Mouse (Mus musculus) lung, embryonic 16.5 days (tissue): ENCODE data around the gene Sprr1a. TPM values are rescaled to one million over a fixed set of nuclear protein-coding genes. Genes with fewer than 3 reads are reported as not detected.

Source experiments
- ATAC-seq: fragments of 200-750 bp; cut with Nextera tagmentation; 2 replicates; pipeline ENCODE4 v1.8.0; 2017; ENCODE audit warnings: low read depth, mild to moderate bottlenecking, moderate library complexity
- H3K27ac ChIP-seq: fragments of 300-500 bp; sonication (generic); 2 replicates; pipeline ENCODE4 v1.5.1; 2014; ENCODE audit warnings: mild to moderate bottlenecking, control low read depth, low read length
- H3K27me3 ChIP-seq: fragments of 300-500 bp; sonication (generic); 2 replicates; pipeline ENCODE4 v1.6.1; 2014; ENCODE audit warnings: low read depth, low read length, mixed read lengths; ENCODE audit not compliant: control insufficient read depth, insufficient read depth
- H3K36me3 ChIP-seq: fragments of 300-500 bp; sonication (generic); 2 replicates; pipeline ENCODE4 v1.6.1; 2014; ENCODE audit warnings: low read length; ENCODE audit not compliant: control insufficient read depth, insufficient read depth
- H3K4me1 ChIP-seq: fragments of 300-500 bp; sonication (generic); replicated peaks from 2 replicates; pipeline ENCODE4 v1.6.1; 2014; ENCODE audit warnings: low read length, mixed read lengths; ENCODE audit not compliant: control insufficient read depth, insufficient read depth
- H3K4me2 ChIP-seq: fragments of 300-500 bp; sonication (generic); 2 replicates; pipeline ENCODE4 v1.6.1; 2014; ENCODE audit warnings: low read depth, low read length, control low read depth
- H3K4me3 ChIP-seq: fragments of 300-500 bp; sonication (generic); 2 replicates; pipeline ENCODE4 v1.5.1; 2014; ENCODE audit warnings: mild to moderate bottlenecking, low read length, control low read depth
- H3K9ac ChIP-seq: fragments of 300-500 bp; sonication (generic); 2 replicates; pipeline ENCODE4 v1.6.1; 2014; ENCODE audit warnings: low read length, control low read depth
- H3K9me3 ChIP-seq: fragments of 300-500 bp; sonication (generic); 2 replicates; pipeline ENCODE4 v1.6.1; 2016; ENCODE audit warnings: low read length; ENCODE audit not compliant: control insufficient read depth
- WGBS: fragments of 180-500 bp; shearing (Covaris S2); extraction: QIAGEN DNeasy Blood & Tissue Kit; methylation state at CpG from one replicate; pipeline ENCODE4 v1.1.7; 2014; 5-methylcytosine and 5-hydroxymethylcytosine counted together
- polyA plus RNA-seq: library from polyadenylated mRNA; unstranded; fragments of >200 nt; fragmentation: Nextera tagmentation; extraction: Ambion mirVana; gene quantifications from 2 replicates; pipeline ENCODE4 v1.2.1, GENCODE M21; 2015

Gene Sprr1a
- polyA plus RNA-seq, 1 experiment from 2014 or later, result 0.97 TPM

DNA sequence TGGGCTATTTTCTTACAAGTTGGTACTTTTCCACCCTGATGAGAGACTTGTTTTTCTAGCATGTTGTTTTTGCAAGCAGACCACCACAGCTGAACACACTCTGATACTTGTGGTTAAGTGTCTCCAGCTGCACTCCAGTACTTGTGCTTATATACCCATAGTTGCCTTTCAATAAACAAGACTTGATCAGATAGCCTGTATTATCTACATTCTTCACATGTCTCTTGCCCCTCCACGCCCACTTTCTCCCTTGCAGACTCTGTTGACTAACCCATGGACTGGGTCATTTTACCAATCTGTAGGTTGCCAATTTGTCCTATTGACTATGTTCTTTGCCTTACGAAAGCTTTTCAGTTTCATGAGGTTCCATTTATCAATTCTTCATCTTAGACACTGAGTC is 15.6 kb downstream of the Sprr1a start:
- Histone ChIP-seq H3K4me3 (no peak overlapping the region), H3K9ac (no peak overlapping the region), H3K27me3 (no peaks in the 10 kb centered on the region), H3K4me2 (no peak overlapping the region), H3K27ac (no peak overlapping the region), H3K36me3 (no peaks in the 10 kb centered on the region), H3K4me1 (no peaks in the 10 kb centered on the region), H3K9me3 (no peaks in the 10 kb centered on the region)
- no peak for ATAC-seq
- WGBS, result 72% methylated on average over 2 of the region's 2 CpGs

DNA sequence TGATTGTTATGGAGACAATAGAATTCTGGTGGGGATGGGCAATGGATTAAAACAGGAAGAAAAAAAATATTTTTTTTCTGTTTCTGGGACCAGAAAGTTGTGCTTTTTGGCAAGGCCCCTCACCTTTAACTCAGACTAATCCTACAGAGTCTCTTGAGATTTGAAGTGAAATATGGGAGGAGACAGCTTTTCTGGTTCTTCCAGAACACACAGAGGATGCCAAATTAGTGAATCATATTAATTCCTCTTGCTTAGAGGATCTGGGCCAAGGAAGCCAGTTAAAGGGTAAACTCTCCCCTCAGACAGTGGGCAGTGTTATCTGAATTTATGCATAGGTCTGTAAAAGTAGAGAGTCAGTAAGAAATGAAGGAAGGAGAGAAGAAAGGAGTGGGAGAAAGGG is 18.3 kb downstream of the Sprr1a start:
- H3K36me3 ChIP-seq, result no peaks in the 10 kb centered on the region
- H3K4me1 ChIP-seq, result no peaks in the 10 kb centered on the region
- no peaks in the 10 kb centered on the region for H3K9me3 ChIP-seq
- H3K27me3 ChIP-seq, result no peaks in the 10 kb centered on the region
- H3K27ac ChIP-seq, result no peak overlapping the region
- ATAC-seq, result no peak
- no peak overlapping the region for H3K9ac ChIP-seq
- no peak overlapping the region for H3K4me2 ChIP-seq
- H3K4me3 ChIP-seq, result no peak overlapping the region

DNA sequence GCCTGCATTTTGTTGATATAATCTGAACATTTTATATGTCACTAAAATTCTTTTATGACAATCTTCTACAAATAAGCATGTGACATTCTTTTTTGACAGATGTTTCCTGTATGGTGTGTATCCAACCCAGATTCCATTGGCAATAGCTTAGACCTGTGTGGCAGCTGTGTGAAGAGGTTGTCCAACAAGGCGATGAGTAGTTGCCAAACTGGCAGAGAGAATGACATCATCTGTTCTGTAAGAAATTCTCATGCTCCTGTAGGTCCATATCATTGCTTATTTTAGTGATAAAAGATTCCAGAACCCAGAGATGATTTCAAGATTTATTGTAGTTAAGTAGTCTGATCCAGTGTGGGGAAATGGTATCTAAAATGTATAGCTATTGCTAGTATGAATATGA is 19.1 kb downstream of the Sprr1a start:
- H3K27me3 ChIP-seq, result no peaks in the 10 kb centered on the region
- H3K4me1 ChIP-seq, result no peaks in the 10 kb centered on the region
- no peaks in the 10 kb centered on the region for H3K36me3 ChIP-seq
- 68% methylated on average over 1 of the region's 1 CpGs for WGBS
- no peak overlapping the region for H3K27ac ChIP-seq
- H3K9me3 ChIP-seq, result no peaks in the 10 kb centered on the region
- ATAC-seq, result no peak
- no peak overlapping the region for H3K4me3 ChIP-seq
- no peak overlapping the region for H3K4me2 ChIP-seq
- H3K9ac ChIP-seq, result no peak overlapping the region

DNA sequence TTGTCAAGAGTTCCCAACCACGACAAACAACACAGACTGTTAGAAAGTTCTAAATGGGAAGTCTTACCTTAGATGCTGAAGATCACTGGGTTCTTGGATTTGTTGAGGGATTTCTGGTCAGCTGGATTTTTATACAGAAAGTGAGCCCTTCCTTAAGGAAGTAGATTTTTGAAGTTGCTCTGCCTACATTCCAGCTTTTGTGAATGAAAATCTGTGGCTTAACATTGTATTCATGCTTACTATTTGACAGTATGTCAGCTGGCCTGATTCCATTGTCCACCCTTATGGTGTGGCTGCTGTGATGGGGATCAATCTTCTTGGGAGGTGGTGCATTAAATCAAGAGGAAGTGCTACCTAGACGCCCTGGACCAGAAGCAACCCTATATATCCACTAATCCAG is 27.1 kb downstream of the Sprr1a start, which contains the start of gene Sprr3:
Gene Sprr3, minus strand, starts transcription at position 101 of the 400 bp plus-strand sequence.
- no peak within 1 kb of the TSS for H3K4me2 ChIP-seq
- no peaks in the 10 kb centered on the region for H3K27me3 ChIP-seq
- H3K4me3 ChIP-seq, result no peak within 1 kb of the TSS
- H3K4me1 ChIP-seq, result no peaks in the 10 kb centered on the region
- no peaks in the 10 kb centered on the region for H3K36me3 ChIP-seq
- WGBS, result 56% methylated on average over 2 of the region's 2 CpGs
- no peak for ATAC-seq
- H3K9ac ChIP-seq, result no peak within 1 kb of the TSS
- H3K9me3 ChIP-seq, result no peaks in the 10 kb centered on the region
- H3K27ac ChIP-seq, result no peak within 1 kb of the TSS

DNA sequence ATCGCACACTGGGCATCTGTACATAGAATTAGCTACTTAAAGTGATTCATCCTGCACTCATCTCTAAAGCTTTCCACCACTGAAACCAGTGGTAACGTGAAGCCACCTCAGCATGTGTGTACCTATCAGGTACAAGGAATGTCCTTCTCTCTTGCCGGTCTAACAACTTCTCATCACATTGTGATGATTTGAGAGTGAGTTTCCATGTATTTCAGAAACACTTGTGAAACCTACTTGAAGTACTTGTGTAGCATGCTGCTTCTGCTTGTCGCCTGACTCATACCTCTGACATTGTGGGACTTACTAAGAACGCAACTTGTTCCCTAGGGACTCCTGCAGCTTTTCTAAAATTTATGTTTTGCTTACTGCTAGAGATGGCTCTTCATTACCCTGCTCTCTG is 30.5 kb downstream of the Sprr1a start:
- H3K4me1 ChIP-seq, result no peaks in the 10 kb centered on the region
- H3K4me3 ChIP-seq, result no peak overlapping the region
- ATAC-seq, result no peak
- no peak overlapping the region for H3K27ac ChIP-seq
- 62% methylated on average over 5 of the region's 5 CpGs for WGBS
- no peaks in the 10 kb centered on the region for H3K27me3 ChIP-seq
- no peak overlapping the region for H3K9ac ChIP-seq
- no peaks in the 10 kb centered on the region for H3K9me3 ChIP-seq
- H3K4me2 ChIP-seq, result no peak overlapping the region
- H3K36me3 ChIP-seq, result no peaks in the 10 kb centered on the region

DNA sequence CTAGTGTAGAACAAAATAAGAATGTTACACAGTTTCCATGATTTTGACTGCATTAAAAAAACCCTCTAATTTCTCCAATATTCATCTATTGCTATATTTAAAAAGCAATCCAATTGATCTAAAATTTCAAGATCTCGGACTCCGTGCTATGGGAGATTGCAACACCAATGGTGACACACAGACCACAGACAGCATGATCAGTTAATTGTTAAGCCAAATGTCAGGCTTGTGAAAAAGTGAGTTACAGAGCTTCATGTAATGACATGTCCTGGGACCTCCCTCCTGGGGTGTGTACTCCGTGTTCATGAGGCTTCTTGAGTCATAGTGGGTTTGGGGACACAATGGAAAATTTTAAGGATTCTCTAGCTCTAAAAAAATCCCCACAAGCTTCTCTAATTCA is 45.5 kb downstream of the Sprr1a start:
- Histone ChIP-seq H3K27ac (no peak overlapping the region), H3K4me1 (no peaks in the 10 kb centered on the region)
- 81% methylated on average over 3 of the region's 3 CpGs for WGBS

DNA sequence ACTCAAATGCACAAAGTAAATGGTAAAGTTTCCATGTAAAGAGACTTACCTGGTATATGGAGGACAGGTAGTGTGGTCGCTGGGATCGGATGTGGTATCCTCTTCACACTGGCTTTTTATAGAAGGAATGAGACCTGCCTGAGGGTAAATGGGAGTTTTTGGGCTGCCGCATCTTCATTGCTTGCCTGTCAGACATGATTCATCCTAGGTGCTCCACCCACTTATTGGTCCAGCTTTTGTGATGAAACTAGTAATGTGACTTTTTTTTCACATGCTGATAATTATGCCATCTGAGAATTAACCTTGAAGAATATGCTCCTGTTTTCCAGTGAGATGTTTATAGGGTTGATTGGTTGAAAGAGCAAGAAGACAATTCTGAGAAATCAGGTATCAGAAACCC is 47.0 kb downstream of the Sprr1a start, which contains the start of gene Sprr1b:
Gene Sprr1b, minus strand, starts transcription at position 101 of the 400 bp plus-strand sequence.
- Histone ChIP-seq H3K4me2 (no peak within 1 kb of the TSS), H3K9ac (no peak within 1 kb of the TSS), H3K27ac (no peak within 1 kb of the TSS), H3K9me3 (no peaks in the 10 kb centered on the region), H3K4me3 (no peak within 1 kb of the TSS), H3K36me3 (no peaks in the 10 kb centered on the region), H3K27me3 (no peaks in the 10 kb centered on the region), H3K4me1 (no peaks in the 10 kb centered on the region)
- 90% methylated on average over 3 of the region's 3 CpGs for WGBS
- no peak for ATAC-seq

More for the DNA sequence above, 45.5 kb downstream of the Sprr1a start:
- Histone ChIP-seq H3K27me3 (no peaks in the 10 kb centered on the region), H3K4me2 (no peak overlapping the region), H3K9ac (no peak overlapping the region), H3K36me3 (no peaks in the 10 kb centered on the region), H3K9me3 (no peaks in the 10 kb centered on the region), H3K4me3 (no peak overlapping the region)
- ATAC-seq, result no peak

Other genes with a start within 250 kb of the Sprr1a start
- 0.34 and 0.84 TPM in 2 replicates for gene Sprr2a3, start 200.5 kb downstream of the Sprr1a start, polyA plus RNA-seq
- not detected in 2 replicates for gene Sprr2b, start 169.3 kb downstream of the Sprr1a start, polyA plus RNA-seq
- not detected in 2 replicates for gene Sprr2d, start 146.8 kb downstream of the Sprr1a start, polyA plus RNA-seq
- gene Sprr2e, start 133.8 kb downstream of the Sprr1a start, polyA plus RNA-seq, result not detected in 2 replicates
- gene Sprr2f, start 120.7 kb downstream of the Sprr1a start, polyA plus RNA-seq, result not detected in 2 replicates
- gene Sprr2h, start 100.2 kb downstream of the Sprr1a start, polyA plus RNA-seq, result not detected in 2 replicates
- gene Sprr2i, start 77.9 kb downstream of the Sprr1a start, polyA plus RNA-seq, result not detected in 2 replicates
- gene Sprr2j-ps, start 67.8 kb downstream of the Sprr1a start, polyA plus RNA-seq, result not detected in 2 replicates
- gene Gm9774, start 56.5 kb downstream of the Sprr1a start, polyA plus RNA-seq, result 7.8 and 10.3 TPM in 2 replicates
- not detected in 2 replicates for gene Sprr2k, start 53.3 kb downstream of the Sprr1a start, polyA plus RNA-seq
- 0.79 TPM in 1 of 2 replicates, not detected in the other for gene Sprr1b, start 47.1 kb downstream of the Sprr1a start, polyA plus RNA-seq
- not detected in 2 replicates for gene Sprr3, start 27.2 kb downstream of the Sprr1a start, polyA plus RNA-seq
- gene Sprr4, start 14.6 kb upstream of the Sprr1a start, polyA plus RNA-seq, result not detected in 2 replicates
- gene 2310046K23Rik, start 48.6 kb upstream of the Sprr1a start, polyA plus RNA-seq, result not detected in 2 replicates
- 0.64 TPM in 1 of 2 replicates, not detected in the other for gene Ivl, start 87.8 kb upstream of the Sprr1a start, polyA plus RNA-seq
- gene Smcp, start 103.1 kb upstream of the Sprr1a start, polyA plus RNA-seq, result not detected in 2 replicates
- gene 2210017I01Rik, start 121.6 kb upstream of the Sprr1a start, polyA plus RNA-seq, result not detected in 2 replicates
- not detected in 2 replicates for gene Lce6a, start 135.8 kb upstream of the Sprr1a start, polyA plus RNA-seq
- gene Lce1a1, start 162.4 kb upstream of the Sprr1a start, polyA plus RNA-seq, result 0.31 TPM in 1 of 2 replicates, not detected in the other
- gene Lce1b, start 171.0 kb upstream of the Sprr1a start, polyA plus RNA-seq, result not detected in 2 replicates
- not detected in 2 replicates for gene Lce1a2, start 184.4 kb upstream of the Sprr1a start, polyA plus RNA-seq
- not detected in 2 replicates for gene Lce1c, start 193.4 kb upstream of the Sprr1a start, polyA plus RNA-seq
- not detected in 2 replicates for gene Lce1d, start 201.3 kb upstream of the Sprr1a start, polyA plus RNA-seq
- not detected in 2 replicates for gene Lce1e, start 223.2 kb upstream of the Sprr1a start, polyA plus RNA-seq
- not detected in 2 replicates for gene Lce1f, start 234.5 kb upstream of the Sprr1a start, polyA plus RNA-seq